Mouse (Mus musculus) MEL (cell line): ENCODE data around the gene Sec22b. TPM values are rescaled to one million over a fixed set of nuclear protein-coding genes. Genes with fewer than 3 reads are reported as not detected.

Experiments used
- DNase-seq: peaks from one replicate; pipeline ENCODE4 v3.0.0; 2011; ENCODE audit warnings: low read depth, low spot score
- H3K27ac ChIP-seq: 2 replicates; pipeline ENCODE4 v1.5.1; 2012; ENCODE audit warnings: low read depth, mild to moderate bottlenecking, control low read depth, low read length, moderate library complexity; ENCODE audit not compliant: control insufficient read depth
- H3K27me3 ChIP-seq, 2 experiments: fragments of 150-350 bp in 1 of 2; sonication (generic) in 1 of 2; 2 replicates each; pipeline ENCODE4 v1.6.1; 2012; ENCODE audit warnings: low read length in 2 of 2, mild to moderate bottlenecking in 2 of 2, improper control_type of control experiment in 1 of 2, moderate library complexity in 1 of 2; ENCODE audit not compliant: insufficient read depth in 2 of 2, control insufficient read depth in 1 of 2
- H3K36me3 ChIP-seq, 2 experiments: 2 replicates each; pipeline ENCODE4 v1.6.1; 2012 to 2014; ENCODE audit warnings: low read length in 2 of 2, improper control_type of control experiment in 1 of 2, inconsistent platforms in 1 of 2, mild to moderate bottlenecking in 1 of 2; ENCODE audit not compliant: insufficient read depth in 2 of 2, control insufficient read depth in 1 of 2
- H3K4me1 ChIP-seq, 2 experiments: fragments of 150-350 bp in 1 of 2; sonication (generic) in 1 of 2; 2 replicates each; pipeline ENCODE4 v1.6.1; 2012; ENCODE audit warnings: low read length in 2 of 2, improper control_type of control experiment in 1 of 2, mild to moderate bottlenecking in 1 of 2; ENCODE audit not compliant: insufficient read depth in 2 of 2, control insufficient read depth in 1 of 2
- H3K4me3 ChIP-seq, 2 experiments: fragments of 150-350 bp in 1 of 2; sonication (generic) in 1 of 2; 2 replicates each; pipeline ENCODE4 v1.5.1; 2012; ENCODE audit warnings: low read depth in 2 of 2, low read length in 2 of 2, mild to moderate bottlenecking in 2 of 2, moderate library complexity in 2 of 2, control low read depth in 1 of 2, improper control_type of control experiment in 1 of 2; ENCODE audit not compliant: control insufficient read depth in 1 of 2, insufficient read depth in 1 of 2
- H3K79me2 ChIP-seq: 2 replicates; pipeline ENCODE4 v1.6.1; 2012; ENCODE audit warnings: mild to moderate bottlenecking, low read length, moderate library complexity; ENCODE audit not compliant: control insufficient read depth, poor library complexity, insufficient read depth
- H3K9ac ChIP-seq: 2 replicates; pipeline ENCODE4 v1.6.1; 2012; ENCODE audit warnings: low read depth, mild to moderate bottlenecking, control low read depth, low read length, moderate library complexity; ENCODE audit not compliant: control insufficient read depth, poor library complexity, severe bottlenecking
- H3K9me3 ChIP-seq: fragments of 150-350 bp; sonication (generic); replicated peaks from 2 replicates; pipeline ENCODE4 v1.6.1; 2012; ENCODE audit warnings: mild to moderate bottlenecking, low read length, improper control_type of control experiment, moderate library complexity; ENCODE audit not compliant: insufficient read depth
- BHLHE40 ChIP-seq: IDR thresholded peaks from 2 replicates; pipeline ENCODE4 v1.6.1; 2012; ENCODE audit warnings: low read depth, mild to moderate bottlenecking, inconsistent platforms, low read length, improper control_type of control experiment, borderline replicate concordance
- CHD1 ChIP-seq: IDR thresholded peaks from 2 replicates; pipeline ENCODE4 v1.6.1; 2012; ENCODE audit warnings: low read depth, mild to moderate bottlenecking, inconsistent platforms, low read length, improper control_type of control experiment
- CTCF ChIP-seq, 3 experiments: IDR thresholded peaks in 2 of 3; conservative IDR thresholded peaks in 1 of 3; 2 replicates each; pipeline ENCODE4 v1.5.1; 2011 to 2012; ENCODE audit warnings: low read length in 3 of 3, low read depth in 2 of 3, mild to moderate bottlenecking in 2 of 3, improper control_type of control experiment in 1 of 3, inconsistent platforms in 1 of 3, mixed read lengths in 1 of 3, moderate library complexity in 1 of 3; ENCODE audit not compliant: control insufficient read depth in 1 of 3, insufficient read depth in 1 of 3, poor library complexity in 1 of 3, severe bottlenecking in 1 of 3
- E2F4 ChIP-seq: IDR thresholded peaks from 2 replicates; pipeline ENCODE4 v1.6.1; 2011; ENCODE audit warnings: low read depth, low read length, improper control_type of control experiment, borderline replicate concordance
- ELF1 ChIP-seq: IDR thresholded peaks from 2 replicates; pipeline ENCODE4 v1.6.1; 2014; ENCODE audit warnings: low read depth, mild to moderate bottlenecking, inconsistent platforms, low read length, improper control_type of control experiment, moderate library complexity
- EP300 ChIP-seq, 2 experiments: IDR thresholded peaks; 2 replicates each; pipeline ENCODE4 v1.6.1; 2011; ENCODE audit warnings: improper control_type of control experiment in 2 of 2, low read length in 2 of 2, low read depth in 1 of 2, mild to moderate bottlenecking in 1 of 2
- ETS1 ChIP-seq: IDR thresholded peaks from 2 replicates; pipeline ENCODE4 v1.6.1; 2012; ENCODE audit warnings: low read depth, mild to moderate bottlenecking, inconsistent platforms, low read length, improper control_type of control experiment, moderate library complexity
- GABPA ChIP-seq: IDR thresholded peaks from 2 replicates; pipeline ENCODE4 v1.6.1; 2012; ENCODE audit warnings: low read depth, mild to moderate bottlenecking, inconsistent platforms, low read length, improper control_type of control experiment, moderate library complexity
- GATA1 ChIP-seq: IDR thresholded peaks from 2 replicates; pipeline ENCODE4 v1.6.1; 2011; ENCODE audit warnings: low read depth, low read length, improper control_type of control experiment
- HCFC1 ChIP-seq: IDR thresholded peaks from 2 replicates; pipeline ENCODE4 v1.6.1; 2012; ENCODE audit warnings: low read depth, mild to moderate bottlenecking, inconsistent platforms, low read length, improper control_type of control experiment, moderate library complexity
- MAZ ChIP-seq: IDR thresholded peaks from 2 replicates; pipeline ENCODE4 v1.6.1; 2012; ENCODE audit warnings: low read depth, mild to moderate bottlenecking, inconsistent platforms, low read length, improper control_type of control experiment
- MXI1 ChIP-seq: IDR thresholded peaks from 2 replicates; pipeline ENCODE4 v1.6.1; 2011; ENCODE audit warnings: mild to moderate bottlenecking, low read depth, low read length, improper control_type of control experiment
- MYB ChIP-seq: IDR thresholded peaks from 2 replicates; pipeline ENCODE4 v1.6.1; 2011; ENCODE audit warnings: mild to moderate bottlenecking, low read depth, low read length, improper control_type of control experiment
- POLR2A ChIP-seq, 2 experiments: IDR thresholded peaks; 2 replicates each; pipeline ENCODE4 v1.6.1; 2011 to 2012; ENCODE audit warnings: low read length in 2 of 2, mild to moderate bottlenecking in 2 of 2, control low read depth in 1 of 2, improper control_type of control experiment in 1 of 2, low read depth in 1 of 2, moderate library complexity in 1 of 2; ENCODE audit not compliant: control insufficient read depth in 1 of 2, insufficient read depth in 1 of 2, poor library complexity in 1 of 2
- RAD21 ChIP-seq: IDR thresholded peaks from 2 replicates; pipeline ENCODE4 v1.6.1; 2011; ENCODE audit warnings: mild to moderate bottlenecking, low read depth, low read length, improper control_type of control experiment
- RCOR1 ChIP-seq: IDR thresholded peaks from 2 replicates; pipeline ENCODE4 v1.6.1; 2012; ENCODE audit warnings: low read depth, mild to moderate bottlenecking, inconsistent platforms, low read length, improper control_type of control experiment
- SIN3A ChIP-seq: IDR thresholded peaks from 2 replicates; pipeline ENCODE4 v1.6.1; 2012; ENCODE audit warnings: low read length, improper control_type of control experiment, inconsistent platforms
- TCF12 ChIP-seq: IDR thresholded peaks from 2 replicates; pipeline ENCODE4 v1.6.1; 2014; ENCODE audit warnings: low read depth, mild to moderate bottlenecking, inconsistent platforms, low read length, improper control_type of control experiment, moderate library complexity
- UBTF ChIP-seq: IDR thresholded peaks from 2 replicates; pipeline ENCODE4 v1.6.1; 2012; ENCODE audit warnings: low read depth, mild to moderate bottlenecking, inconsistent platforms, low read length, improper control_type of control experiment, moderate library complexity, borderline replicate concordance; ENCODE audit not compliant: insufficient read depth
- USF1 ChIP-seq: IDR thresholded peaks from 2 replicates; pipeline ENCODE4 v1.6.1; 2014; ENCODE audit warnings: low read depth, mild to moderate bottlenecking, inconsistent platforms, low read length, improper control_type of control experiment, moderate library complexity
- USF2 ChIP-seq, 2 experiments: IDR thresholded peaks; 2 replicates each; pipeline ENCODE4 v1.6.1; 2011 to 2012; ENCODE audit warnings: improper control_type of control experiment in 2 of 2, low read length in 2 of 2, borderline replicate concordance in 1 of 2, inconsistent platforms in 1 of 2, low read depth in 1 of 2, mild to moderate bottlenecking in 1 of 2; ENCODE audit not compliant: insufficient read depth in 1 of 2
- ZC3H11A ChIP-seq: IDR thresholded peaks from 2 replicates; pipeline ENCODE4 v1.6.1; 2012; ENCODE audit warnings: low read depth, mild to moderate bottlenecking, inconsistent platforms, low read length, improper control_type of control experiment
- ZKSCAN1 ChIP-seq: IDR thresholded peaks from 2 replicates; pipeline ENCODE4 v1.6.1; 2012; ENCODE audit warnings: low read depth, mild to moderate bottlenecking, inconsistent platforms, low read length, improper control_type of control experiment, moderate library complexity
- ZMIZ1 ChIP-seq: IDR thresholded peaks from 2 replicates; pipeline ENCODE4 v1.6.1; 2012; ENCODE audit warnings: low read depth, mild to moderate bottlenecking, inconsistent platforms, low read length, improper control_type of control experiment, moderate library complexity
- ZNF384 ChIP-seq: IDR thresholded peaks from 2 replicates; pipeline ENCODE4 v1.6.1; 2012; ENCODE audit warnings: low read depth, mild to moderate bottlenecking, inconsistent platforms, low read length, improper control_type of control experiment
- polyA plus RNA-seq, 2 experiments: library from polyadenylated mRNA; stranded (reverse) in 1 of 2; unstranded in 1 of 2; fragments of >175 nt in 1 of 2; fragments of >200 nt in 1 of 2; gene quantifications; 2 replicates each; pipeline versions ENCODE4 v1.2.1 to v1.2.4; 2012; ENCODE audit warnings: low replicate concordance in 2 of 2, low read depth in 1 of 2; ENCODE audit not compliant: insufficient read length in 2 of 2, insufficient read depth in 1 of 2, missing spikeins in 1 of 2
- total RNA-seq: library from RNA; depleted of rRNA; stranded (reverse); fragments of 300-350 nt; gene quantifications from 2 replicates; pipeline ENCODE4 v1.2.3, GENCODE M21; 2012

Gene Sec22b
- total and polyA plus RNA-seq, 3 experiments = 36.8 to 43.3 TPM; not detected in 1

- peak; percentile 56 for DNase-seq
- Histone ChIP-seq H3K79me2 (peaks cover 2% of the 10 kb centered on the region; the same call in 1 of the 2 replicates), H3K27ac (peak overlapping the region; percentile 87), H3K36me3 (peaks cover 0 to 51% of the 10 kb centered on the region in 2 experiments; a peak in 2 of 4 replicates), H3K27me3 (no peaks in the 10 kb centered on the region), H3K4me1 (peaks cover 53 to 59% of the 10 kb centered on the region in 2 experiments), H3K9ac (peak overlapping the region; percentile 66), H3K4me3 (peak overlapping the region in 1 of 2 experiments; percentile 59; a peak in 3 of 4 replicates), H3K9me3 (no peaks in the 10 kb centered on the region)
- no peak for TF ChIP-seq USF1
- TF ChIP-seq MXI1 = no peak; the same call in 1 of the 2 replicates
- TF ChIP-seq CHD1 = peak; percentile 57; the same call in 1 of the 2 replicates
- no peak for TF ChIP-seq ZMIZ1
- no peak for TF ChIP-seq CTCF (IDR thresholded peaks at IDR 0.05 in 2 of 3, conservative IDR thresholded peaks at IDR 0.05 in 1 of 3; ENCODE audit: control insufficient read depth in 1 of 3, insufficient read depth in 1 of 3, low read depth in 2 of 3, low read length in 3 of 3, poor library complexity in 1 of 3, severe bottlenecking in 1 of 3)
- TF ChIP-seq EP300 (IDR thresholded peaks at IDR 0.05; ENCODE audit: low read depth in 1 of 2, low read length in 2 of 2) = peak; percentile 53 to 81; a peak in 3 of 4 replicates
- 0 out of 2 replicates have a peak, but pooled peaks have one; percentile 31 for TF ChIP-seq SIN3A
- TF ChIP-seq UBTF = no peak
- TF ChIP-seq ETS1 = 0 out of 2 replicates have a peak, but pooled peaks have one; percentile 11
- TF ChIP-seq MAZ = 0 out of 2 replicates have a peak, but pooled peaks have one; percentile 30
- peak; percentile 62 for TF ChIP-seq TCF12
- TF ChIP-seq ZKSCAN1 = peak; percentile 98
Measured at GRCm38 (mm10) chr3:97941440-97942259, 40.7 kb downstream of the Sec22b start.

GRCm38 (mm10) chr3:97942260-97942950 lies 41.4 kb downstream of the Sec22b start:
- peak; percentile 68 for DNase-seq
- Histone ChIP-seq H3K4me1 (peaks cover 56 to 62% of the 10 kb centered on the region in 2 experiments), H3K9ac (peak overlapping the region; percentile 66), H3K79me2 (peaks cover under 1% of the 10 kb centered on the region; the same call in 1 of the 2 replicates), H3K27me3 (no peaks in the 10 kb centered on the region), H3K4me3 (peak overlapping the region; percentile 55 to 59), H3K27ac (peak overlapping the region; percentile 87), H3K9me3 (no peaks in the 10 kb centered on the region), H3K36me3 (peaks cover 0 to 55% of the 10 kb centered on the region in 2 experiments; a peak in 2 of 4 replicates)
- TF ChIP-seq ZC3H11A = no peak
- TF ChIP-seq USF1 = no peak
- peak; percentile 69 for TF ChIP-seq GATA1
- TF ChIP-seq ELF1 = no peak
- TF ChIP-seq POLR2A (IDR thresholded peaks at IDR 0.05; ENCODE audit: control insufficient read depth in 1 of 2, insufficient read depth in 1 of 2, low read depth in 1 of 2, low read length in 2 of 2, poor library complexity in 1 of 2) = peak in 1 of 2 experiments; percentile 53; a peak in 1 of 4 replicates
- TF ChIP-seq RAD21 = no peak
- TF ChIP-seq ZKSCAN1 = no peak
- no peak for TF ChIP-seq GABPA
- peak; percentile 59; the same call in 1 of the 2 replicates for TF ChIP-seq MXI1
- TF ChIP-seq E2F4 = no peak
- TF ChIP-seq RCOR1 = no peak
- TF ChIP-seq USF2 (IDR thresholded peaks at IDR 0.05; ENCODE audit: borderline replicate concordance in 1 of 2, insufficient read depth in 1 of 2, low read depth in 1 of 2, low read length in 2 of 2) = no peak
- 0 out of 2 replicates have a peak, but pooled peaks have one; percentile 32 for TF ChIP-seq SIN3A
- TF ChIP-seq MYB = no peak
- TF ChIP-seq BHLHE40 = no peak
- peak; percentile 70 for TF ChIP-seq HCFC1
- TF ChIP-seq CTCF (IDR thresholded peaks at IDR 0.05 in 2 of 3, conservative IDR thresholded peaks at IDR 0.05 in 1 of 3; ENCODE audit: control insufficient read depth in 1 of 3, insufficient read depth in 1 of 3, low read depth in 2 of 3, low read length in 3 of 3, poor library complexity in 1 of 3, severe bottlenecking in 1 of 3) = peak in 1 of 3 experiments; percentile 17; a peak in 2 of 6 replicates
- TF ChIP-seq ZNF384 = no peak
- TF ChIP-seq ETS1 = 0 out of 2 replicates have a peak, but pooled peaks have one; percentile 57
